Mouse (Mus musculus) megakaryocyte, embryonic 14.5 days (primary cell): Measurements from ENCODE around the gene Exoc4.

Experiments used
- FLI1 ChIP-seq: IDR thresholded peaks from 2 replicates; pipeline ENCODE4 v1.6.1; 2012; ENCODE audit warnings: low read length, inconsistent platforms, mixed read lengths
- GATA1 ChIP-seq: IDR thresholded peaks from 3 replicates; pipeline ENCODE4 v1.6.1; 2012; ENCODE audit warnings: mixed read lengths, low read length, inconsistent platforms, borderline replicate concordance

- TF ChIP-seq GATA1 (no peak), FLI1 (no peak)
These were observed 680.6 kb downstream of the Exoc4 start for GRCm38 (mm10) chr6:33929342-33930086.
